Mouse (Mus musculus): ENCODE measurements around the gene Stox2.

The Stox2 gene

GRCm38 (mm10) chr8:47240871-47241270 is 205.3 kb downstream of the Stox2 start:
- DNase-seq, result no peak

- DNase-seq, result no peak
Measured at GRCm38 (mm10) chr8:47240266-47240665, 205.9 kb downstream of the Stox2 start.

GRCm38 (mm10) chr8:47232081-47232480 is 214.1 kb downstream of the Stox2 start:
- DNase-seq, result no peak

- DNase-seq, result no peak
Measured at GRCm38 (mm10) chr8:47230057-47230456, 216.1 kb downstream of the Stox2 start.

GRCm38 (mm10) chr8:47221851-47222250 is 224.3 kb downstream of the Stox2 start:
- no peak for DNase-seq

- DNase-seq, result no peak
Measured at GRCm38 (mm10) chr8:47221191-47221590, 225.0 kb downstream of the Stox2 start.

- no peak for DNase-seq
Measured at GRCm38 (mm10) chr8:47220390-47220789, 225.8 kb downstream of the Stox2 start.

GRCm38 (mm10) chr8:47218536-47218935 is 227.6 kb downstream of the Stox2 start:
- DNase-seq, result no peak

GRCm38 (mm10) chr8:47218021-47218420 is 228.1 kb downstream of the Stox2 start:
- no peak for DNase-seq

- DNase-seq, result no peak
Measured at GRCm38 (mm10) chr8:47212124-47212523, 234.0 kb downstream of the Stox2 start.

- no peak for DNase-seq
Measured at GRCm38 (mm10) chr8:47211226-47211625, 234.9 kb downstream of the Stox2 start.

- DNase-seq, result no peak
Measured at GRCm38 (mm10) chr8:47208246-47208645, 237.9 kb downstream of the Stox2 start.

- no peak for DNase-seq
Measured at GRCm38 (mm10) chr8:47206640-47207237, 239.4 kb downstream of the Stox2 start.

GRCm38 (mm10) chr8:47205472-47205871 is 240.7 kb downstream of the Stox2 start:
- no peak for DNase-seq

GRCm38 (mm10) chr8:47196391-47196790 is 249.8 kb downstream of the Stox2 start:
- DNase-seq, result no peak

- DNase-seq, result no peak
Measured at GRCm38 (mm10) chr8:47193321-47193996, 252.7 kb downstream of the Stox2 start.

- no peak for DNase-seq
Measured at GRCm38 (mm10) chr8:47191444-47192365, 254.5 kb downstream of the Stox2 start.

GRCm38 (mm10) chr8:47185396-47185795 is 260.8 kb downstream of the Stox2 start:
- DNase-seq, result no peak

- no peak for DNase-seq
Measured at GRCm38 (mm10) chr8:47182771-47183558, 263.2 kb downstream of the Stox2 start.

GRCm38 (mm10) chr8:47182292-47182691 is 263.9 kb downstream of the Stox2 start:
- no peak for DNase-seq

- DNase-seq, result no peak
Measured at GRCm38 (mm10) chr8:47181032-47181698, 265.0 kb downstream of the Stox2 start.

GRCm38 (mm10) chr8:47180181-47180580 is 266.0 kb downstream of the Stox2 start:
- no peak for DNase-seq
